Mouse (Mus musculus) CD8-positive naive resting alpha-beta T cell, adult 2 months (primary cell): ENCODE results near the gene Igflr1.
A peak's percentile ranks its signal among the peaks of the same experiment; 100 is the strongest.

Experiments used
- DNase-seq, 2 experiments: peaks; one replicate each; pipeline ENCODE4 v3.0.0; 2022; ENCODE audit warnings: low read depth in 2 of 2, low spot score in 2 of 2

Igflr1 gene

GRCm38 (mm10) chr7:30553021-30553589 is 12.1 kb upstream of the Igflr1 start:
- DNase-seq: no peak

GRCm38 (mm10) chr7:30553810-30554584 is 11.2 kb upstream of the Igflr1 start:
- no peak for DNase-seq

- peak in 1 of 2 experiments; percentile 46 for DNase-seq
Measured at GRCm38 (mm10) chr7:30556894-30557536, 8.2 kb upstream of the Igflr1 start.

GRCm38 (mm10) chr7:30557901-30558514 is 7.2 kb upstream of the Igflr1 start:
- DNase-seq: no peak

GRCm38 (mm10) chr7:30558656-30559442 is 6.4 kb upstream of the Igflr1 start:
- no peak for DNase-seq

- peak; percentile 79 to 85 for DNase-seq
Measured at GRCm38 (mm10) chr7:30559443-30559954, 5.7 kb upstream of the Igflr1 start, which contains the start of gene Lin37. TSS of gene Lin37 (minus strand) at chr7:30559838.

- no peak for DNase-seq
Measured at GRCm38 (mm10) chr7:30560296-30560695, 4.9 kb upstream of the Igflr1 start.

- DNase-seq: no peak
Measured at GRCm38 (mm10) chr7:30562526-30563116, 2.6 kb upstream of the Igflr1 start.

GRCm38 (mm10) chr7:30563117-30563905 is 1.9 kb upstream of the Igflr1 start, which contains the start of the genes U2af1l4, Gm49396 and Psenen:
TSS of gene U2af1l4 (plus strand) at chr7:30563301.
TSS of gene Gm49396 (plus strand) at chr7:30563344.
TSS of gene Psenen (minus strand) at chr7:30563627.
- peak; percentile 89 to 91 for DNase-seq

GRCm38 (mm10) chr7:30563906-30564280 is 1.3 kb upstream of the Igflr1 start:
- peak; percentile 58 to 72 for DNase-seq

- no peak for DNase-seq
Measured at GRCm38 (mm10) chr7:30566033-30566432, 806 bp downstream of the Igflr1 start.

GRCm38 (mm10) chr7:30567555-30567954 is 2.3 kb downstream of the Igflr1 start:
- DNase-seq: no peak

- DNase-seq: no peak
Measured at GRCm38 (mm10) chr7:30572389-30572788, 7.2 kb downstream of the Igflr1 start.

- DNase-seq: no peak
Measured at GRCm38 (mm10) chr7:30572969-30573368, 7.7 kb downstream of the Igflr1 start.

- no peak for DNase-seq
Measured at GRCm38 (mm10) chr7:30579950-30580349, 14.7 kb downstream of the Igflr1 start.

GRCm38 (mm10) chr7:30581547-30581946 is 16.3 kb downstream of the Igflr1 start:
- DNase-seq: no peak

GRCm38 (mm10) chr7:30584339-30584738 is 19.1 kb downstream of the Igflr1 start:
- no peak for DNase-seq

GRCm38 (mm10) chr7:30585170-30585569 is 19.9 kb downstream of the Igflr1 start:
- no peak for DNase-seq

- DNase-seq: no peak
Measured at GRCm38 (mm10) chr7:30586455-30587020, 21.3 kb downstream of the Igflr1 start.
